Mouse (Mus musculus): ENCODE measurements around the gene Gm3139.
"Not testable (repeated sequence)": the region's sequence is repeated elsewhere in the genome, so short reads cannot be mapped to it uniquely, and the experiment has no call there.

The Gm3139 gene

GRCm38 (mm10) chr5:94525987-94526386 is at the start of gene Gm3139:
TSS of gene Gm3139 (plus strand) at chr5:94526287.
- DNase-seq (ENCODE audit: low spot score in 2 of 2), result not testable (repeated sequence)

All from right cerebral cortex, adult 2 months (tissue).